Mouse (Mus musculus) c-Kit-positive CD71-positive TER-119-negative erythroid progenitor cells, embryonic 14.5 days (primary cell): ENCODE data around the gene Nfyb.

Experiments
- DNase-seq: peaks from one replicate; pipeline ENCODE4 v3.0.0-alpha.2; 2013; ENCODE audit warnings: low read depth

The Nfyb gene

DNA sequence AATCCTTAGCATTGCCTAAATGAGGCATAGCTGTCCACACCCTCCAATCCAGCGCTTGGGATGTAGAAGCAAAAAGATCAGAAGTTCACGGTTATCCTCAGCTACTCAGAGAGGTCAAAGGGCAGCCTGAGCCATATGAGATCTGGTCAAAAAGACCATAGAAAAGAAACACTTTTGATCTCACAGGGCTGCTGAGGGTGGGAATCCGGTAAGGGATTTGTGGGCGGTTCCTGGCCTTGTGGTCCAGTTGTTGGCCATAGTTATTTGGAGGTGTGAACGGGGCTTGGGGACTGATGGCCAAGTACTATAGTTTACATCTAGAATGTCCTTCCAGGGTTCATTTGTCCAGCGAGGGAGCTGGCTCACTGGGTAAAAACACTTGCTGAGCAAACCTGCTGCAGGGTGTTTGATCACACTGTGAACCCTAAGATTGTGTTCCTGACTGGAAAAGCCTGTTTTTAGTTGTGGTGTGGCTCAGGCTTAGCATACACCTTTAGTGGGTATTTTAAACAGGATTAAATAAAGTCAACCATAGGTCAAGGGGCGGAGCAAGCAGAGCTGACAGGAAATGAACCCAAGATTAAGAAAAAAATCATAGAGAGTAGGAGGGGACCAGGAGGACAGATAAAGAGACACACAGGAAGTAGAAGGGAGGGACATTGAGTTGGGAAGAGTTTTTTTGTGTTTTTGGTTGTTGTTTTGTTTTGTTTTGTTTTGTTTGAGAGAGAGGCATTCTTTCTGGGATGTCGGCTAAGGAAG lies 15.0 kb upstream of the Nfyb start:
- no peak for DNase-seq

DNA sequence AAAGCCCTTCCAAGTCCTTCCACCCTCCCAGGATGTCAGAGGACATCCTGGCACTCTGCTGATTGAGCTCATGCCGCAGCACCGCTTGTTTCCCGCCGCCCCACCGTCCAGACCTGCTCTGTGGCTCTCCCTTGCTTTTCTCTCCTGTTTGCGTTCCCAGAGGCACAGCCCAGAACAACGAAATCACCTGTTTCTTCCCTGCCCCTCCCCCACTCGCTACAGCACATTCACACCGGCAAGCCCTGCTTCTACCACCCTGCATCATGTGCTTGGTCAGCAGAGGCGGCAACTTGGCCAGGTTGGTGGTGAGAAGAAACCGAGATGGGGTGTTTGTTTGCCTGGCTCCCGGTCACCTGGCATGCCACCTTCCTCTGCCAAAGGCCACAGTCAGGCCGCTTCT lies 13.9 kb upstream of the Nfyb start:
- DNase-seq = no peak

DNA sequence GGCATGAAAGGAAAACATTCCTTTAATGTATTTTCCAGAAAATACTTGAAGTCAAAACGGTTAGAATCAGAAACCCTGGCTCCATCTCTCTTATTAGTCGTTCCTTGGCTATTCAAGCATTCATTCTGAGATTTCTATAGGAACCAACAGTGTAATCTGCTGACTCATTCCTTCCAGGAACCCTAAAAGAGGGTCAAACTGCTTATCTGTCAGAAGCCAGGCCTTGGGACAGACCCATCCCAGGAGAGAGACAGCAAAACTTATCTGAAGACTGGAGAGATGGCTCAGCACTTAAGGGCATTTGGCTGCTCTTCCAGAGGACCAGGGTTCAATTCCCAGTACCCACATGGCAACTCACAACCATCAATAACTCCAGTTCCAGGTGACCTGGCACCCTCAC lies 13.1 kb upstream of the Nfyb start:
- peak; percentile 70 for DNase-seq

DNA sequence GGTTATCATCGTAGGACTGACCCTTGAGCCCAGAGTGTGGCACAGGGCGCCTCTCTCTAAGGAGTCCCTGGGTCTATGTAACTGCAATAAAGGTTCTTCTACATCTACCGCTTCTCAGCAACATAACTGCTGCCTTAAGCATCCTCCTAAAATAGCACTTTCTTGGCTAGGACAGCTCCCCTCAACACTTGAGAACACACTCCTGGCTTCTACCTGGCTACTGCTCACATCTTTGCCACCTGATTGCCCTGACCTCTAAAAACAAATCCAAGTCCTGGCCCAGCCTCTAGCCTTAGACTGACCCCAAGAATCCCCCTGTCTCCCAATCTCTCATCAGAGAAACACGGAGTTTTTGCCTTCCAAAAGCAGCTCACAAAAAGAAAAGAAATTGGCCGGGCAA lies 10.9 kb upstream of the Nfyb start:
- no peak for DNase-seq

DNA sequence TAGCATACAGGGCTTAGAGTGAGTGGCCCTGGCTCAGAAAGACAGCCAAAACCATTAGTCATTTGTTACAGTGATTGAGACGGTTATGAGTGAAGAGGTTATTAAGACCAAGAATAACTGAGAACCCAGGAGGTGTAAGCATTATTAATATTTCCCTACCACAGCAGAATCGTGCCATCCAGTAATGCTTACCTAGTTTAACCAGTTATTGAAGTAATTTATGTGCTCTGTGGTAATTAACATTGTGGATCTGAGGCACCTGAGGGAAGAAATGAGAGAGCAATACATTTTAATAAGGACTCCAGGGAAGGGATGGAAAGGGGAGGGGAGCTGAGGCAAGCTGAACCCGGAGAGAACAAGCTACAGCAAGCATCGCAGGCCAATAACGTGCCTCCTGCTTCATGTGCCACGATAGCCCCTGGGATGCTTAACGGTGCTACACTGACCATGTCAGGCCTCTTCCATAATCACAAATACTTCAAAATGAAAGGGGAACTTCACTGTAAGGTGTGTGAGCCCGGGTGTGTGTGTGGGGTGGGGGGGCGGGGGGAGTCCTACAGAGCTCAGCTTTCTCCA lies 7.7 kb upstream of the Nfyb start:
- no peak for DNase-seq

DNA sequence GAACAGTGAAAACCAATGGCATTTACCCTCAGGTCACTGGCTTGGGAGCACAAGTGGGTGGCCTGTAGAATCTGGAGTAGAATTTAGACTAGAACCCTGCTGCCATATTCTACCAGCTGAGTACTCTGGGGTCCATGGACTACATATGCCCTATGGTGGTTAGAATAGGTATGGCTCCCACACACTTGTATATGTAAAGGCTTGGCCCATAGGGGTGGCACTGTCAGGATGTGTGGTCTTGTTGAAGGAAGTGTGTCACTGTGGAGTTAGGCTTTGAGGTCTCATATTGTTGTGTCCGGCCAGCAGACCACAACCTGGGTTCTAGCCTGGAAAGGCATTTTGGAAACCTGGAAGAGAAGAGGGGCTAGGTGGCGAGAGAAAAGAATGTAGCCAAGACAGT lies 6.8 kb upstream of the Nfyb start:
- DNase-seq = no peak

DNA sequence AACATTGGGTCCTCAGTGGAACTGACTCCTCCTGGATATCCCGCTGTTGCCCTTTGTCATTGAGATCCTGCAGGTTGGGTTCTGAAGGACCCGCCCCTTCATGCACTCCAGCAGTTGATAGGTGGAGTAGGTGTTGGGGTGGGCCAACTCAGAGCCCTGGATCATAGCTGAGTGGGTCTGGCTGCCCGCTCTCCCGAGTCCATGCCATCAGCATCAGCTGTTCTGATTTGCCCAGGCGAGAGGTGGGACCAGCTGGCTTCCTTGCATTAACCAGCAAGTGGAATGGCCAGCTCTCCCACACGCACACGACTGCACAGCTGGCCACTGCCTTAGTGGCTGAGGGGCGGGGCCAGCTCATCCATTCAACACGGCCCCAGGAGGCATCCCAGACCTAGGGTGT lies 5.0 kb upstream of the Nfyb start:
- DNase-seq = no peak

DNA sequence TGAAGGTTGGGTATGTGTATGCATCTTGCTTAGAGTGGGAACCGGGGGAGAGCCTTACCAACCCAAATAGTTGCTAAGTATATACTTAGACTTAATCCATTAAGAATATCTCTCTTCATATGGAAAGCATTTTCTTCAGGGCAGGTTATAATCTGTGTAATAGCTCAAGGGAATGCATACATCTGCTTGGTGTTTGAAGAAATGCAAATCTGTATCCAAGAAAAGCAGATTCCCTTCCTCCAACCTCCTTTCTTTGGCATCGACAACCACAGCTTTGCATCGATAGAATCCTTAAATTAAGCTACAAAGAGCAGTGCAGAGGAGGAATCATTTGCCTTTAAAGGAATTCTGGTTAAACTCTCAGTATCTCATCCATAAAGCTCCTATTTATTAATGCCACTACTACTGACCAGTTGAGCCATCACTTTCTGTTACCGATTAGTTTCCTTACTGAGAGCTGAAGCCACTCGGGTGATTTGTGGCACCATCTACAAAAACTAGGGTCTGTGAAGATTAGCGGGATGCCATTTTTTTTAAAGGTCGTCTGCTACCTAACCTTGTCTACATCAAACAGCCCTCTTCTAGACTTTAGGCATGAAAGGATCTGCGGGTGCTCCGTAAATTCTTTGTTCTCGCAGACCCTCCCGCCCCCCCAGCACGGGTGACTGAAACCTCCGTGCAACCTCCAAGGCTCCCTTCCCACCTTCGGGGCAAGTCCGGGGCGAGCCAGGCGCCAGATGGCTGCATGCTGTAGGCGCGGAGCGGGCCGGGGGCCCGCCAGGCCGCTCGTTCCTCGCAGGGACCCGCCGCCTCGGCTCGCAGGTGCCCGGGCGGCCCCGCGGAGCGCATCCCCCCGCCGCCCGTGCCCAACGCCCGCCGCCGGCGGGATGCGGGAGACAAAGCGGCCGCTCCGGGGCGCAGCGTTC lies 925 bp downstream of the Nfyb start:
- no peak for DNase-seq

DNA sequence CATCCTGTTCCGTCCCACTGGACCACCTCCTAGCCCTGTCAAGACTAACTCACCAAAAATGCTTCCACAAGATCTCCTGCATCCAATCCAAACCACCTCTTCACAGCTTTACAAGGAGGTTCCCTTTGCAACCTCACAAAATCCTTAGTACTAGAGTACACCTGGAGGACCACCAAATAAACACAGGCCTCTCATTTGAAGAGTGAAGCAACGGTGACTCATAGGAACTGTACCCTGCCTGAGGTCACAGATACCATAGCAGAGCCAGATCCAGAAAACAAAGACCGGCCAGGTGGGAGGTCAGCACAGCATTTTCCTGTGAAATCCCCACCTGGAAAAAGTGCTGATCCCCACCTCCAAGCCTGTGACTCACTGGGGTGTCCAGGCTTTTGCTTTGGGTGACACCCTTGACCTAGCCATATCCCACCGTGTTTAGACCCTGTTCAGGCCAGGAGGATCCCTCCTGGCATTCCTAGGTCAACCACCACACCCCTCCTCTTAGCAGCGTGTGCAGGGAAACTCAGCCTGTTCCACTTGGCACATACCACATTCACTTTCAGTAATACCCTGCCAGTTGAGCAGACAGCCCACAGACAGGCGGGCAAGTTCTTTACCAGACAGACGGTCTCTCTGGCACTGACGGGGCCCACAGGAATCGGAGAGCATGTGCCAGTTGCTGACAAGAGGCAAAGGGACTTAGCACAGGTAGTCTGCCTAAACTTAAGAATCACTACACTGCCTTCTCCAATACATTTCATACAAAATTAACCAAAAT lies 2.7 kb downstream of the Nfyb start:
- DNase-seq = no peak

DNA sequence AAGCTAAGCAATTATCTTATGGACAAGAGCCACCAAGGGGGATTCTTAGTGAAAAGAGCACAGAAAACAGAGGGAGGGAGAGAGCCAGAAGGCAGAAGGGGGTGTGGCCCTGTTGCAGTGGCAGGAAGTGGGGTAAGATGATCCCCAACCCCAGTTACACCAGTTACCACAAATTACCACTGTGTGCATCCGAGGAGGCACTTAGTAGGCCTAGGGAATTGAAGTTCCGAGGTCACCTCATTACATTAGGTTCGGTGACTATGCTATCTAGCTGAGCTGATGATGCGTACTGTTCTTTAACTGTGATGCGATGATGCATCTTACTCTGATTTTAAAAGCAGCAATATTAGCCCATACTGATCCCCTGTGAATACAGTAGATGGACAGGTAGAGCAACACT lies 4.2 kb downstream of the Nfyb start:
- no peak for DNase-seq

DNA sequence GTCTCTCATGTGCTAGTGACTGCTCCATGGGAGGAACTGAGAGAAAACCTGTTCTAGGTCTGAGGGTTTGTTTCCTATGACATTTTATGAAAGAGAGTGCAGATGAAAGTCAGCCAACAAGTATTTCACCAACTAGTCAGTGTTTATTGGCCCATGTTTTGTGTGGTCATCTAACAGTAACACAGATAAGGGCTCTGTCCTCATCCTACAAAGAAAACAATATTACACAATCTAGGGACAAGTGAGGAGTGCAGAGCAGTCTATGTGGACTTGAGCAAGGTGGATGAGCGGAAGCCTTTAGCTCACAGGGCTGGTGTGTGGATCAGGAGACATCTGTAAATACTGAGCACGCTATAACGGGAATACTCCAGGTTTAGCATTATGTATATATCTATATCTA lies 5.1 kb downstream of the Nfyb start:
- no peak for DNase-seq

DNA sequence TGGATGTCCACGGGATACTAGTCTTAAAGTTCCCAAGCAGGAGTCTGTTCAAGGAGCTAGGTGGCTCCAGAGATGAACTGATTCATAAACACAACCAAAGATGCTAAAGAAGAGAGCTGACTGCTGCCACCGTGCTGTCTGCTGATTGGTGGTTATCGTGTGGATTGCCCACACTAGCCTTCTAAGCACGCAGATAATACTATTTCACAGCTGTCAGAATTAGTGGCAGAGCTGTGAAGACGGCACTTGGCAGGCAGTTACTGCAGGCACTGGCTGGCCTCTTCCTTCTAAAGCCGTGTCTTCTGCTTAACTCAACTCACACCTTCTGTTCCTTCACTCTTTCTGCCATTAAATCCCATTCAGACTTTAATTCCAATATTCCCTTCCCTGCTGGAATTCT lies 5.6 kb downstream of the Nfyb start:
- DNase-seq = no peak

DNA sequence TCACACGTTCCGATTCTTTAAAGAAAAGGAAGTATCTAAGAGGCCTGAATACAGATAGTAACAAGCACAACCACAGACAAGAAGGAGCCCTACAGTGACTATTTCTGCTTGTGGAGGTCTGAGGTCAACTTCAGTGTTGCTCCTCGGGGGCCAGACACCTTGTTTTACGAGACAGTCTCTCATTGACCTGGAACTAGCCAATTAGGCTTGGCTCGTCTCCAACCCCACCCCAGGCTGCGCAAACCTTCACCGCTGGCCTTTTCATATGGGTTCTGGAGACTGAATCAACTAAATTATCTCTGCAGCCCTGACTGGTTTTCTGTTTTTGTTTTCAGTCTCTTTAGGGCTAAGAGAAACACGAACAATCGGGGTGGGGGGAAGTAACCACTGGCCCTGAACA lies 6.6 kb downstream of the Nfyb start:
- DNase-seq = no peak

DNA sequence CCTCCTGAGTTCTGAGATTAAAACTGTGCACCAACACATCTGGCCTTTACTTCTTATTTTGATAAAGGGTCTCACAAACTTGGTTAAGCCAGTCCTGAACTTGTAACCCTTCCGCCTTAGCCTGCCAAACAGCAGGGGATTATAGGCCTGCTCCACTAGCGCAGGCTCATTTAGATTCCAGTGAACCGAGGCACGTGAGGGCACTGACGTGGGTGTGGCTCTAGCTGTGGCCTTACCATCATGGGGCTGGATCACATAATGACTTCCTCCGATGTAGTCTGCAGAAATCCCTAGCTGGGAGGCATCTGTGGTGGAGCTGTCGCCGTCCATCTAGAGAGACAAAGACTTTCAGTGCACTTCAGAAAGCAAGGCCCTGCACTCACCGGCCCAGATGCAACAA lies 7.5 kb downstream of the Nfyb start:
- DNase-seq = no peak

DNA sequence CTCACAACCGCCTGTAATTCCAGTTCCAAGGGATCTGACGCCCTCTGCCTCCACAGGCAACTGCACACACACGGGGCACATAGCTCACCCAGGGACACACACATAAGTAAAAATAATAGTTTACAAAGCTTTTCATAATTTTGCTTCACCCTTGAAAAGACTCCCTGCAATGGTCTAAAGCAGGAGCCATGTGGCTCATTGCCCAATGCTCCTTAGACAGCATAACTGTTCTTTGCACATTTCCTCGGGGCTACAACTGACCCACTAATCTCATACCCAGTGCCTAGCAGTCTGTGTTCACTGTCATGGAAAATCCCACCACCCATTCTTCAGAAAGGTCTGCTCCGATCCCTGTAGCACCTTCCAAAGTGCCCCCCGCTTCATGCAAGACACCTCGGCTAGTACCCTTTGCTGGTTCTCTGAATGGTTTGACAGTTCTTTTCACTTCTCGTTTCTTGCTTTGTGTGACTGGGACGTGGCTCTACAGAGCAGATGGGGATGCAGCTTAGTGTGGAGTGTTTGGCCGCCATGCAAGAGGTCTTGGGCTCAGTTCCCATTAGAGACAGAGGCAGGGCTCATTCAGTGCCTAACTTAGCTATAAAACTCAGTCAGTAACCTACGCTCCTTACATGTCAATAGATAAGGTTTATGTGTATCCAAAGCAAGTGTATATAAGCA lies 8.6 kb downstream of the Nfyb start:
- no peak for DNase-seq

DNA sequence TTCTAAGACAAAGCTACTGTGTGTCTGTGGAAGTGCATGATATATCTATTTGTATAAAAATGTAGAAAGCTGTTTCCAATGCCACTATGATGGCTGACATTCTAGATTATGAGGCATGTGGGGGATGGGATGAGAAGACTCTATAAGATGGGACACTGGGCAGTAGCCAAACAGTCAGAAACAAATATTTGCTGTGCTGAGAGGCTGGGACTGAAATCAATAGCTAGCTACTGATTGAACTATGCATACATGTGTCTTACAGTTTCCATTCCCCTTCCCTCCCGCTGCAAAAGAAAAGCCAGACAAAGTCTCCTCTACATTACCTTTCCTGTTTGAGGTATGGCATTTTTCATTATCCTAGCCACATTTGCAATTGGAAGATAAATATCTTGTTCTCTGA lies 9.3 kb downstream of the Nfyb start:
- no peak for DNase-seq

DNA sequence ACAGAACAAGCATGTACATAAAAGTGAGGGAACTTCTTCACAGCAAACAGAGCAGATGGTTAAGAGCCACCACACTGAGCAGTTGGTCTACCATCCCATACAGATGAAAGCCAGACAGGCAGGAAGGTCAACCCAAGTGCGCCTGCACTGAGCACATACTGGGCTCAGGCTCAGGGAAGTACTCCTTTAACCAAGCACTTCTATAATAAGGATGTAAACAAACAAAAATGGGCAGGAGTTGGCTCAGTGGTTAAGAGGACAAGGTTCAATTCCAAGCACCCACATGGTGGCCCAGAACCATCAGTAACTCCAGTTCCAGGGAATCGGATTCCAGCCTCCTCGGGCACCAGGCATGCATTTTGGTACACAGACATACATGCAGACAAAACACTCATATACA lies 11.0 kb downstream of the Nfyb start:
- no peak for DNase-seq

DNA sequence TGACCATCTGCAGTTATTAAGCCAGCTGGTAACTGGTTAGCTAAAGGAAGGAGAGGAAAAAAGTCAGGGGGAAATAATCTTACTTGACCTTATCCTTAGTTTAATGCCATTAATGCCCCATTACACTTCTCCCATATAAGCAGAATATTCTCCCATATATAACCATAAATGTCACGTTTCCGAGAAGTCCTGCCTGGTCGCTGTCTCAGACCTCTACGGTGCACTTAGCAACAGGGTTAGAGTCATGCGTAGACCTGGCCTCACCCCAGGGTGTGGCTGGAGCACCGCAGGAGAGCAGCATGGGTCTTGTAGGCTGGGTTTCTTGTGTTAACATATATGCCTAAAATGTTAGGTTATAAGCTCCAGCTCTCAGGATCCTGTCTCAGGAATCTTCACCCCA lies 13.2 kb downstream of the Nfyb start:
- no peak for DNase-seq

DNA sequence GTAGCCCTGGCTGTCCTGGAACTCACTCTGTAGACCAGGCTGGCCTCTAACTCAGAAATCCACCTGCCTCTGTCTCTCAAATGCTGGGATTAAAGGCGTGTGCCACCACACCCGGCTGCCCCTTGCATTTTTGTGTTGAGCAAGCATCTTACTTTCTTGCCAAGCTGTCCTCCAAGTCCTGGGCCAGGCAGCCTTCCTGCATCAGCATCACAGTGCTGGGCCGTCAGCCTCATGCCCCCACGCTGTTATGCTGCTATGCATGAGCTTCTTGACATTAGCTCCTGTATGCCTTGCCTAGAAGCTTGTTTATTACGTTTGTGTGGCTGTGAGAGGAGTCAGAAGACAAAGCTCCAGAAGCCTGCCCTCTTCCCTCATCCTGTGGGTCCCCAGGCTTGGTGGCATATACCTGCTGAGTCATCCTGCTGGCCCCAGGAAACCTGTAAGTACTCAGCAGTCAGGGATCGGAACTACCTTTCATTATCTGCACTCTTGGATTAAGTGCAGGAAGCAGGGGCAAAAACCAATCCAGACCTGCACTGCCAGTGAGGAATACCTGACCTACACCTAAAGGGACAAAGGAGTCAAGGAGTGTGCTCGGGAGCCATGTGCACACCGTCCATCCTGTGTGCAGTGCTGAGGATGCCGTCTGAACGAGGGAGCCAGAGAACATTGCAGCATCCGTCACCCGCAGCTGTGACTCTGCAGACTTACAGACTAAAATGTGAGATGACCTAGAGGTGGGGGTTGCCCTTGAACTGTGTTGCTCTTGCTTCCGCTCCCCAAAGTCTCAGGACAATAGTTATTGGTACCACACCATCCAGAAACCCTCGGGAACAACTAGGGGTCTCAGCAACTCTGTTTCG lies 16.7 kb downstream of the Nfyb start:
- no peak for DNase-seq

DNA sequence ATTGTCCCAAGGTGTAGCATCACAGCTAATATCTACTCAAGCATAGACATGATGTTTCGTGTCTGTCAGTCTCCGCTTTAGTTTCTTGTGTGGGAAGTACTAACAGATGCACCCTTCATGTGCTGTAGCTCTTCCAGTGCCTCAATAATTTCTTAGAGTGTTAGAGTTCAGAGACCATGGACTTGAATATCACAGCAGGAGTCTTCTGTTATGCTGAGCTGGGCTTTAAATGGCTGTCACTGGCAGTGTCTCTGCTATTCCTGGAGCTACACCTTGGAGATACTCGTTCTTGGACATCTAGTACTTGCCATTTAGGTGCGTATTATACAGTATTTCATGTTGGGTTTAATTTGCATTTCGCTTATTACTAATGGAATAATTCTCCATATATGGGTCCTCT lies 18.6 kb downstream of the Nfyb start:
- DNase-seq = no peak

DNA sequence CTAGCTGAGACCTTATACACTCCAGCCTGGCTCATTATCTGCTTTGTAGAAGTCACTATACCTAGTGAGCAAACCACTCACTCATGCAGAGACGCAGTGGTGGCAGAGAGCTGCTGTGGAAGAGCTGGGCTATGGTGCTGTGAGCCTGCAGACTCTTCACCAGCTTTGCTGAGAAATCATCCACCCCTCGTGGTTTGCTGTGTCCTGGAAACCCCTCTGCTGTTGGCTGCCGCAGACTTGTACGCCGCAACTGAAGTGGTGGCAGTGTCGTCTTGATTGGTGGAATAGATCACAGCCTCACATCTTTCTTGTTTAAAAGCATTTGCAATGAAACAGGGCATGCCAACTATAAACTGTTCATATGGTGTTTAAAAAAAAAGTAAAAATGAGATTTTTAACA lies 19.6 kb downstream of the Nfyb start:
- DNase-seq = no peak
